Mouse (Mus musculus) heart, embryonic 11.5 days (tissue): ENCODE results near the gene Cpn1. TPM values are rescaled to one million over a fixed set of nuclear protein-coding genes. Genes with fewer than 3 reads are reported as not detected.

Source experiments
- ATAC-seq: fragments of 200-750 bp; cut with Nextera tagmentation; replicated peaks from 2 replicates; pipeline ENCODE4 v1.8.0; 2017; ENCODE audit warnings: moderate library complexity; ENCODE audit not compliant: insufficient number of reproducible peaks, low FRiP score, low TSS enrichment
- H3K27ac ChIP-seq: fragments of 300-500 bp; sonication (generic); 2 replicates; pipeline ENCODE4 v1.5.1; 2014; ENCODE audit warnings: mild to moderate bottlenecking, low read depth, low read length
- H3K27me3 ChIP-seq: fragments of 300-500 bp; sonication (generic); 2 replicates; pipeline ENCODE4 v1.6.1; 2014; ENCODE audit warnings: mild to moderate bottlenecking, low read length, mixed read lengths; ENCODE audit not compliant: control insufficient read depth, insufficient read depth
- H3K36me3 ChIP-seq: fragments of 300-500 bp; sonication (generic); 2 replicates; pipeline ENCODE4 v1.6.1; 2014; ENCODE audit warnings: mild to moderate bottlenecking, low read length, moderate library complexity, mixed read lengths; ENCODE audit not compliant: control insufficient read depth, insufficient read depth
- H3K4me1 ChIP-seq: fragments of 300-500 bp; sonication (generic); 2 replicates; pipeline ENCODE4 v1.6.1; 2014; ENCODE audit warnings: low read length; ENCODE audit not compliant: control insufficient read depth, insufficient read depth
- H3K4me2 ChIP-seq: fragments of 300-500 bp; sonication (generic); 2 replicates; pipeline ENCODE4 v1.6.1; 2014; ENCODE audit warnings: mild to moderate bottlenecking, moderate library complexity
- H3K4me3 ChIP-seq: fragments of 300-500 bp; sonication (generic); 2 replicates; pipeline ENCODE4 v1.5.1; 2014; ENCODE audit warnings: low read depth, low read length
- H3K9ac ChIP-seq: fragments of 300-500 bp; sonication (generic); 2 replicates; pipeline ENCODE4 v1.6.1; 2014; ENCODE audit warnings: mild to moderate bottlenecking, low read depth, low read length, moderate library complexity
- H3K9me3 ChIP-seq: fragments of 300-500 bp; sonication (generic); replicated peaks from 2 replicates; pipeline ENCODE4 v1.6.1; 2016; ENCODE audit warnings: low read length; ENCODE audit not compliant: control insufficient read depth
- WGBS: fragments of 180-500 bp; shearing (Covaris S2); extraction: QIAGEN DNeasy Blood & Tissue Kit; methylation state at CpG from one replicate; pipeline ENCODE4 v1.1.7; 2014; ENCODE audit not compliant: insufficient replicate concordance; 5-methylcytosine and 5-hydroxymethylcytosine counted together
- polyA plus RNA-seq: library from polyadenylated mRNA; unstranded; fragments of >200 nt; fragmentation: Nextera tagmentation; extraction: Ambion mirVana; gene quantifications from 2 replicates; pipeline ENCODE4 v1.2.1, GENCODE M21; 2014

Cpn1 gene
- polyA plus RNA-seq, 1 experiment from 2014 or later: 2.0 TPM

- no peaks in the 10 kb centered on the region for H3K9me3 ChIP-seq
- no peak overlapping the region for H3K9ac ChIP-seq
- no peak overlapping the region for H3K27ac ChIP-seq
- 90% methylated on average over 4 of the region's 4 CpGs for WGBS
- no peaks in the 10 kb centered on the region for H3K36me3 ChIP-seq
- no peaks in the 10 kb centered on the region for H3K4me1 ChIP-seq
- H3K27me3 ChIP-seq: no peaks in the 10 kb centered on the region
- H3K4me3 ChIP-seq: no peak overlapping the region
- ATAC-seq: no peak
- H3K4me2 ChIP-seq: no peak overlapping the region
These were observed 35.1 kb upstream of the Cpn1 start for GRCm38 (mm10) chr19:44021502-44021901.

- 63% methylated on average over 7 of the region's 7 CpGs for WGBS
- Histone ChIP-seq H3K9me3 (no peaks in the 10 kb centered on the region), H3K27me3 (no peaks in the 10 kb centered on the region), H3K4me1 (no peaks in the 10 kb centered on the region), H3K4me2 (no peak overlapping the region), H3K9ac (no peak overlapping the region), H3K36me3 (no peaks in the 10 kb centered on the region), H3K4me3 (no peak overlapping the region), H3K27ac (no peak overlapping the region)
- no peak for ATAC-seq
These were observed 33.4 kb upstream of the Cpn1 start for GRCm38 (mm10) chr19:44019739-44020138.

GRCm38 (mm10) chr19:44013862-44014261, 27.5 kb upstream of the Cpn1 start:
- no peaks in the 10 kb centered on the region for H3K9me3 ChIP-seq
- H3K9ac ChIP-seq: no peak overlapping the region
- H3K36me3 ChIP-seq: no peaks in the 10 kb centered on the region
- ATAC-seq: no peak
- no peak overlapping the region for H3K4me2 ChIP-seq
- H3K4me1 ChIP-seq: no peaks in the 10 kb centered on the region
- no peak overlapping the region for H3K27ac ChIP-seq
- 48% methylated on average over 6 of the region's 6 CpGs for WGBS
- no peaks in the 10 kb centered on the region for H3K27me3 ChIP-seq
- no peak overlapping the region for H3K4me3 ChIP-seq

- 66% methylated on average over 15 of the region's 15 CpGs for WGBS
- no peaks in the 10 kb centered on the region for H3K27me3 ChIP-seq
- H3K4me2 ChIP-seq: no peak overlapping the region
- H3K9me3 ChIP-seq: no peaks in the 10 kb centered on the region
- no peak overlapping the region for H3K4me3 ChIP-seq
- no peak overlapping the region for H3K27ac ChIP-seq
- no peak overlapping the region for H3K9ac ChIP-seq
- H3K36me3 ChIP-seq: no peaks in the 10 kb centered on the region
- H3K4me1 ChIP-seq: no peaks in the 10 kb centered on the region
- ATAC-seq: no peak
These were observed 22.4 kb upstream of the Cpn1 start for GRCm38 (mm10) chr19:44008784-44009183.

DNA sequence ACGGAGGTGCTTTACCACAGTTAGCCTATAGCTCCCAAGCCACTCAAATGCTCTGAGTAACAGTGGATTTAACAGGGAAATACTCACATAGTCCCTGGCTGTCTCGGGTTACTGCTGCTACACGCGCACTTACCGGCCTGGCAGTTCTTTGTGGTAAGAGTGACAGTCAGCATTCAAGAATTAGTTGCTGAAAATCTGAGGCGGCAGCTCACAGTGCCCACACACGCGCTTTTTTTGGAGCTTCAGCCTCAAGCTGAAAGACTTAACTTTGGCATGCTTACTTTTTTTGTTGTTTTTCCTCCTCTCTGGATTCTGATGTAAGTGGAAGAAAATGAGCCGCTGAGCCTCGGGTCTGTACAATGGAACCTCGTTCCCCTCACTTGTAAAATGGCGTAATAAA, 20.8 kb upstream of the Cpn1 start:
- Histone ChIP-seq H3K27me3 (no peaks in the 10 kb centered on the region), H3K36me3 (no peaks in the 10 kb centered on the region), H3K4me1 (no peaks in the 10 kb centered on the region), H3K4me2 (no peak overlapping the region), H3K27ac (no peak overlapping the region), H3K9me3 (no peaks in the 10 kb centered on the region), H3K9ac (no peak overlapping the region), H3K4me3 (no peak overlapping the region)
- ATAC-seq: no peak
- 73% methylated on average over 12 of the region's 12 CpGs for WGBS

GRCm38 (mm10) chr19:44005025-44005424, 18.7 kb upstream of the Cpn1 start:
- ATAC-seq: no peak
- Histone ChIP-seq H3K27ac (no peak overlapping the region), H3K9me3 (no peaks in the 10 kb centered on the region), H3K4me3 (no peak overlapping the region), H3K27me3 (no peaks in the 10 kb centered on the region), H3K9ac (no peak overlapping the region), H3K4me1 (no peaks in the 10 kb centered on the region), H3K36me3 (no peaks in the 10 kb centered on the region), H3K4me2 (no peak overlapping the region)
- 70% methylated on average over 4 of the region's 4 CpGs for WGBS

GRCm38 (mm10) chr19:44004261-44004660, 17.9 kb upstream of the Cpn1 start:
- no peak overlapping the region for H3K27ac ChIP-seq
- H3K9ac ChIP-seq: no peak overlapping the region
- H3K36me3 ChIP-seq: no peaks in the 10 kb centered on the region
- H3K9me3 ChIP-seq: no peaks in the 10 kb centered on the region
- no peak for ATAC-seq
- WGBS: 79% methylated on average over 2 of the region's 2 CpGs
- no peak overlapping the region for H3K4me2 ChIP-seq
- no peaks in the 10 kb centered on the region for H3K27me3 ChIP-seq
- no peaks in the 10 kb centered on the region for H3K4me1 ChIP-seq
- H3K4me3 ChIP-seq: no peak overlapping the region

DNA sequence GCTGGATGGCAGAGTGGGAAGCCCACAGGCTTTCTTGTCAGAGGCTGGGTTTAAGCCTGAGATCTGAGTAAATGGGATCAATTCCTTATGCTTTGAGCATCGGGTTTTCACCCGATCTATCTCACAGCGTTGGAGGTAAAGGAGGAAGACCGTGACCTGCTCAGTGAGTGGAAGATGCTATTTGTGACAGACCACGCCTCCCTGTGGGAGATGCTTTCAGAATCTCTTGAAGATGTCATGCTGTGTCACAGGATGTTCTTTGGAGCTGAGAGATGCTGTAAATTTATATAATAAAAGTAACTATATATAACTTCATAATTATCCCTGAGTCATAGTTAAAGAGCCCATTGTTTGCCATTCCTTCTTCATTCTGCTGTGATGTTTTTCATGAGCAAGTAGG, 14.4 kb upstream of the Cpn1 start:
- no peak for ATAC-seq
- Histone ChIP-seq H3K4me1 (no peaks in the 10 kb centered on the region; the same call in 1 of the 2 replicates), H3K27ac (no peak overlapping the region), H3K27me3 (no peaks in the 10 kb centered on the region), H3K9ac (no peak overlapping the region), H3K4me3 (no peak overlapping the region), H3K9me3 (no peaks in the 10 kb centered on the region), H3K36me3 (no peaks in the 10 kb centered on the region), H3K4me2 (no peak overlapping the region)
- 61% methylated on average over 5 of the region's 5 CpGs for WGBS

- ATAC-seq: no peak
- no peaks in the 10 kb centered on the region for H3K27me3 ChIP-seq
- H3K4me3 ChIP-seq: no peak overlapping the region
- no peaks in the 10 kb centered on the region for H3K36me3 ChIP-seq
- H3K27ac ChIP-seq: no peak overlapping the region
- no peak overlapping the region for H3K4me2 ChIP-seq
- peaks cover 3% of the 10 kb centered on the region; the same call in 1 of the 2 replicates for H3K4me1 ChIP-seq
- 75% methylated on average over 1 of the region's 1 CpGs for WGBS
- H3K9me3 ChIP-seq: no peaks in the 10 kb centered on the region
- H3K9ac ChIP-seq: no peak overlapping the region
These were observed 13.7 kb upstream of the Cpn1 start for GRCm38 (mm10) chr19:44000061-44000460.
